Mouse (Mus musculus): ENCODE measurements around the gene 1700018F24Rik.

DNA sequence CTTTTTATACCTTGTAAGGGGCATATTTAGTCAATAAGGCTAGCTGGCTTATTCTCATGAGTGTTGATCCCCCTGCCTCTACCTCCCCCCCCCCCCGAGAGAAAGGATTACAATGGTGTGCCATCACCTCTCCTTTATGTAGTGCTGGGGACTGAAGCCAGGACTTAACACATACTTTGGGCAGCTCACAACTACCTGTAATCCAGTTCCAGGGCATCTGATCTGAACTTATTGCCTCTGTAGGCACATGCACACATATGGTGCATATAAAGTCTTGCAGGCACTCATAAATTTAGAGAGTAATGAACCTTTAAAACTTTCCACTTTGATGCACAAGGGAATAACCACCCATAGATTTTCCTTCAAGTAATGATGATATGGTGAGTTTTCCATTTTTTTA lies 28.5 kb upstream of the 1700018F24Rik start:
- no peak for TF ChIP-seq CTCF (IDR thresholded peaks at IDR 0.05; ENCODE audit: low read depth)
- TF ChIP-seq EP300 (IDR thresholded peaks at IDR 0.05; ENCODE audit: low read depth) = no peak
